In the genomic region with DNA sequence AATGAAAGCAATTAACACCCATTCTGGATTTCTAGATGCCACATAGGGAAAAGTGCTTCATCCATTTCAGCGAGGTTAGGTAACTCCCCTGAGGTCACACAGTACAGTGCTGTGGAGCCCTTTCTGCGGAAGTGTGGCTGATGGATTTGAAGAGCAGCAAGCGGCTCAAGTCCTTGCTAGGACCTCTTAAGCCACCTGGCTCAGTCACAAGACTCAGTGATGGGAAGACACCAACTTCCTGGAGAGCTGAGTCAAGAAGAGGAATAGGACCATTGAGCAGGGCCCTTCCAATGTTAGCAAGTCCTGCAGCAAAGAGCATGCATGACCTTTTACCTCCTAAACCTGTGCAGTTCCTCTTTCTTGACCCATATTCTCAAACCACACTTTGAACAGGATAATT, we compare ENCODE assay signal across 9 mouse cellular contexts. TPM values are rescaled to one million over a fixed set of nuclear protein-coding genes. Genes with fewer than 3 reads are reported as not detected.
DNase-seq lines count a peak whose midpoint lies in the region; ATAC-seq and TF ChIP-seq lines count a peak whose summit lies in the region.
"Had no signal": no experiment of that assay in that cellular context is flagged by ENCODE, and none has a peak within 500 bp of the region (broad histone marks: within the 10 kb centered on the region; RNA-seq: fewer than 3 reads in every experiment).

No protein-coding gene starts in this region.

- no peak overlapping the region for H3K27ac ChIP-seq in kidney, embryonic 15.5 days
- H3K27ac ChIP-seq in bone marrow macrophage, adult 2 months (ENCODE audit: insufficient read depth, low read depth, low read length): peak overlapping the region; percentile 96
- peak overlapping the region; percentile 93 for H3K27ac ChIP-seq in forebrain, postnatal 0 days (ENCODE audit: low read depth, low read length)
- no peak overlapping the region for H3K27ac ChIP-seq in midbrain, embryonic 14.5 days (replicated peaks; ENCODE audit: low read depth, low read length)
- H3K27ac ChIP-seq in liver, postnatal 0 days (ENCODE audit: low read depth): no peak overlapping the region

- no peak for TF ChIP-seq EP300 in liver, postnatal 0 days (IDR thresholded peaks at IDR 0.05; ENCODE audit: low read depth)

- ATAC-seq in kidney, embryonic 15.5 days (replicated peaks; ENCODE audit: low FRiP score): no peak
- no peak for ATAC-seq in forebrain, postnatal 0 days
- no peak for ATAC-seq in midbrain, embryonic 14.5 days (ENCODE audit: low FRiP score, low TSS enrichment)
- no peak for ATAC-seq in liver, postnatal 0 days

- no peaks in the 10 kb centered on the region for H3K36me3 ChIP-seq in kidney, embryonic 15.5 days
- H3K36me3 ChIP-seq in forebrain, postnatal 0 days (ENCODE audit: insufficient read depth): no peaks in the 10 kb centered on the region
- no peaks in the 10 kb centered on the region for H3K36me3 ChIP-seq in midbrain, embryonic 14.5 days (ENCODE audit: control insufficient read depth, insufficient read depth, low read length)
- H3K36me3 ChIP-seq in liver, postnatal 0 days (replicated peaks; ENCODE audit: insufficient read depth, low read length): no peaks in the 10 kb centered on the region

- 69% methylated on average over 3 of the region's 3 CpGs for WGBS in kidney, embryonic 15.5 days
- 57% methylated on average over 3 of the region's 3 CpGs for WGBS in forebrain, postnatal 0 days
- WGBS in midbrain, embryonic 14.5 days: 68% methylated on average over 3 of the region's 3 CpGs
- 40% methylated on average over 3 of the region's 3 CpGs for WGBS in liver, postnatal 0 days (ENCODE audit: insufficient replicate concordance)

- DNase-seq in kidney, postnatal 25 days: no peak
- DNase-seq in forebrain, postnatal 0 days: peak; percentile 37
- no peak for DNase-seq in midbrain, embryonic 14.5 days
- DNase-seq in liver, postnatal 0 days: no peak
- DNase-seq in c-Kit-positive CD71-positive TER-119-positive erythroid progenitor cells, embryonic 14.5 days (ENCODE audit: low spot score): no peak
- no peak for DNase-seq in layer of hippocampus, adult 8-10 months (ENCODE audit: low spot score in 2 of 2)

- H3K27me3 ChIP-seq in kidney, embryonic 15.5 days: peaks cover 63% of the 10 kb centered on the region
- H3K27me3 ChIP-seq in forebrain, postnatal 0 days (ENCODE audit: insufficient read depth, low read length): no peaks in the 10 kb centered on the region
- H3K27me3 ChIP-seq in midbrain, embryonic 14.5 days (ENCODE audit: control insufficient read depth, insufficient read depth, low read length): peaks cover 26% of the 10 kb centered on the region
- H3K27me3 ChIP-seq in liver, postnatal 0 days (ENCODE audit: insufficient read depth, low read length): peaks cover 32% of the 10 kb centered on the region

- H3K4me3 ChIP-seq in kidney, embryonic 15.5 days (replicated peaks): no peak overlapping the region
- H3K4me3 ChIP-seq in bone marrow macrophage, adult 2 months (ENCODE audit: insufficient read depth, low read length): peak overlapping the region; percentile 97
- H3K4me3 ChIP-seq in forebrain, postnatal 0 days (ENCODE audit: low read depth, low read length): peak overlapping the region; percentile 65
- peak overlapping the region; percentile 75 for H3K4me3 ChIP-seq in midbrain, embryonic 14.5 days (replicated peaks; ENCODE audit: low read depth, low read length)
- no peak overlapping the region for H3K4me3 ChIP-seq in liver, postnatal 0 days (ENCODE audit: low read depth, low read length)

- no peak for TF ChIP-seq CTCF in bone marrow macrophage, adult 2 months (IDR thresholded peaks at IDR 0.05; ENCODE audit: low read depth, low read length)
- TF ChIP-seq CTCF in forebrain, postnatal 0 days (IDR thresholded peaks at IDR 0.05; ENCODE audit: low read depth): no peak
- no peak for TF ChIP-seq CTCF in liver, postnatal 0 days (IDR thresholded peaks at IDR 0.05; ENCODE audit: low read depth)

- H3K4me2 ChIP-seq in kidney, embryonic 15.5 days: peak overlapping the region; percentile 99
- peak overlapping the region; percentile 92 for H3K4me2 ChIP-seq in forebrain, postnatal 0 days (ENCODE audit: low read depth)
- peak overlapping the region; percentile 92 for H3K4me2 ChIP-seq in midbrain, embryonic 14.5 days (ENCODE audit: low read length)
- H3K4me2 ChIP-seq in liver, postnatal 0 days (ENCODE audit: low read depth, low read length): no peak overlapping the region; the same call in 1 of the 2 replicates

- H3K9ac ChIP-seq in kidney, embryonic 15.5 days: no peak overlapping the region
- H3K9ac ChIP-seq in forebrain, postnatal 0 days: peak overlapping the region; percentile 91
- peak overlapping the region; percentile 78; the same call in 1 of the 2 replicates for H3K9ac ChIP-seq in midbrain, embryonic 14.5 days (replicated peaks; ENCODE audit: low read length)
- no peak overlapping the region for H3K9ac ChIP-seq in liver, postnatal 0 days (replicated peaks)

- TF ChIP-seq POLR2A in bone marrow macrophage, adult 2 months (IDR thresholded peaks at IDR 0.05; ENCODE audit: borderline replicate concordance, low read depth, low read length): no peak

- no peaks in the 10 kb centered on the region for H3K9me3 ChIP-seq in kidney, embryonic 15.5 days (replicated peaks)
- no peaks in the 10 kb centered on the region for H3K9me3 ChIP-seq in forebrain, postnatal 0 days (ENCODE audit: low read length)
- no peaks in the 10 kb centered on the region for H3K9me3 ChIP-seq in midbrain, embryonic 14.5 days (ENCODE audit: control insufficient read depth, low read length)
- H3K9me3 ChIP-seq in liver, postnatal 0 days (ENCODE audit: low read length): no peaks in the 10 kb centered on the region

- H3K4me1 ChIP-seq in kidney, embryonic 15.5 days: peaks cover 11% of the 10 kb centered on the region
- H3K4me1 ChIP-seq in bone marrow macrophage, adult 2 months (ENCODE audit: control insufficient read depth, insufficient read depth, low read length): peaks cover 35% of the 10 kb centered on the region
- peaks cover 14% of the 10 kb centered on the region for H3K4me1 ChIP-seq in forebrain, postnatal 0 days (ENCODE audit: insufficient read depth)
- H3K4me1 ChIP-seq in midbrain, embryonic 14.5 days (ENCODE audit: control insufficient read depth, insufficient read depth, low read length): peaks cover 6% of the 10 kb centered on the region; the same call in 1 of the 2 replicates
- no peaks in the 10 kb centered on the region for H3K4me1 ChIP-seq in liver, postnatal 0 days (ENCODE audit: insufficient read depth)

RNA-seq across cellular contexts. Expression of a gene that starts 1.5 kb away (rescaled TPM):
- polyA plus RNA-seq in kidney, embryonic 15.5 days (2015; fragmentation: Nextera tagmentation; extraction: Ambion mirVana): 2.0 and 2.3 TPM in 2 replicates
- 79.0 and 83.6 TPM in 2 replicates for polyA plus RNA-seq in bone marrow macrophage, adult 2 months (2012; ENCODE audit: insufficient read depth, insufficient read length, missing spikeins)
- 120 and 128 TPM in 2 replicates for total RNA-seq in forebrain, postnatal 0 days (2014; rRNA removed)
- polyA plus RNA-seq in forebrain, postnatal 0 days (2015; fragmentation: Nextera tagmentation; extraction: Ambion mirVana): 71.9 and 77.4 TPM in 2 replicates
- 32.1 and 36.9 TPM in 2 replicates for polyA plus RNA-seq in midbrain, embryonic 14.5 days (2014; fragmentation: Nextera tagmentation; extraction: Ambion mirVana)
- polyA plus RNA-seq in liver, postnatal 0 days (2015; fragmentation: Nextera tagmentation; extraction: Ambion mirVana): 2.5 and 2.9 TPM in 2 replicates
- total RNA-seq in layer of hippocampus, adult 8-10 months (2022): 10 to 100 TPM; 24.6 to 29.8 (median 26.3) TPM
- polyA plus RNA-seq: erythroblast, embryonic 14.5 days had no signal

Comparison
In these comparisons a context has a peak if more than half of its experiments do, and no peak if none do; other contexts are left out.
1. H3K27ac ChIP-seq: peak in bone marrow macrophage, adult 2 months (single experiment) and forebrain, postnatal 0 days (single experiment); none in kidney, embryonic 15.5 days (single experiment), midbrain, embryonic 14.5 days (single experiment) and liver, postnatal 0 days (single experiment).
2. H3K4me3 ChIP-seq: peak in bone marrow macrophage, adult 2 months (single experiment), forebrain, postnatal 0 days (single experiment) and midbrain, embryonic 14.5 days (single experiment); none in kidney, embryonic 15.5 days (single experiment) and liver, postnatal 0 days (single experiment).
3. H3K9ac ChIP-seq: peak in forebrain, postnatal 0 days (single experiment) and midbrain, embryonic 14.5 days (single experiment); none in kidney, embryonic 15.5 days (single experiment) and liver, postnatal 0 days (single experiment).